Mouse (Mus musculus): ENCODE data around the gene Fam181a.

Fam181a gene

GRCm38 (mm10) chr12:103310744-103311267 is at the start of gene Fam181a:
Gene Fam181a, plus strand, starts transcription at chr12:103310975.
- no peak for DNase-seq

GRCm38 (mm10) chr12:103262017-103262865 is 48.5 kb upstream of the Fam181a start:
- peak; percentile 54 to 55 for DNase-seq

- DNase-seq: no peak
Measured at GRCm38 (mm10) chr12:103266605-103267004, 44.2 kb upstream of the Fam181a start.

GRCm38 (mm10) chr12:103272176-103272575 is 38.6 kb upstream of the Fam181a start:
- no peak for DNase-seq

- DNase-seq: no peak
Measured at GRCm38 (mm10) chr12:103273051-103273450, 37.7 kb upstream of the Fam181a start.

GRCm38 (mm10) chr12:103273732-103274131 is 37.0 kb upstream of the Fam181a start:
- no peak for DNase-seq

- no peak for DNase-seq
Measured at GRCm38 (mm10) chr12:103276422-103276821, 34.4 kb upstream of the Fam181a start.

- no peak for DNase-seq
Measured at GRCm38 (mm10) chr12:103281491-103281890, 29.3 kb upstream of the Fam181a start.

GRCm38 (mm10) chr12:103281912-103282311 is 28.9 kb upstream of the Fam181a start:
- peak; percentile 80 to 93 for DNase-seq

- no peak for DNase-seq
Measured at GRCm38 (mm10) chr12:103282936-103283335, 27.8 kb upstream of the Fam181a start.

GRCm38 (mm10) chr12:103283411-103283810 is 27.4 kb upstream of the Fam181a start:
- peak; percentile 45 to 82 for DNase-seq

- DNase-seq: no peak
Measured at GRCm38 (mm10) chr12:103287276-103287675, 23.5 kb upstream of the Fam181a start.

GRCm38 (mm10) chr12:103292366-103292765 is 18.4 kb upstream of the Fam181a start:
- DNase-seq: no peak

- DNase-seq: no peak
Measured at GRCm38 (mm10) chr12:103296292-103296691, 14.5 kb upstream of the Fam181a start.

GRCm38 (mm10) chr12:103300493-103300892 is 10.3 kb upstream of the Fam181a start:
- peak in 1 of 2 experiments; percentile 47 for DNase-seq

- peak; percentile 61 to 83 for DNase-seq
Measured at GRCm38 (mm10) chr12:103301645-103302044, 9.1 kb upstream of the Fam181a start.

- no peak for DNase-seq
Measured at GRCm38 (mm10) chr12:103302960-103303359, 7.8 kb upstream of the Fam181a start.

GRCm38 (mm10) chr12:103306224-103306623 is 4.6 kb upstream of the Fam181a start:
- peak; percentile 50 to 61 for DNase-seq

GRCm38 (mm10) chr12:103306720-103307119 is 4.1 kb upstream of the Fam181a start:
- DNase-seq: peak; percentile 56 to 66

GRCm38 (mm10) chr12:103311921-103312320 is 1.1 kb downstream of the Fam181a start:
- DNase-seq: peak; percentile 83 to 93

- DNase-seq: no peak
Measured at GRCm38 (mm10) chr12:103313274-103313673, 2.5 kb downstream of the Fam181a start.

- no peak for DNase-seq
Measured at GRCm38 (mm10) chr12:103313871-103314639, 3.3 kb downstream of the Fam181a start.

- DNase-seq: peak in 1 of 2 experiments; percentile 55
Measured at GRCm38 (mm10) chr12:103314640-103315361, 4.0 kb downstream of the Fam181a start.
